27 mouse cellular contexts compared by ENCODE assay signal in genomic region chr17:48230680-48231079, GRCm38 (mm10). TPM values are rescaled to one million over a fixed set of nuclear protein-coding genes. Genes with fewer than 3 reads are reported as not detected.
A peak's percentile ranks its signal among the peaks of the same experiment; 100 is the strongest.
DNase-seq lines count a peak whose midpoint lies in the region; ATAC-seq and TF ChIP-seq lines count a peak whose summit lies in the region.
"Had no signal": no experiment of that assay in that cellular context is flagged by ENCODE, and none has a peak within 500 bp of the region (broad histone marks: within the 10 kb centered on the region; RNA-seq: fewer than 3 reads in every experiment).

No protein-coding gene starts in this region.

- H3K9ac ChIP-seq in lung, postnatal 0 days (replicated peaks; ENCODE audit: low read depth): no peak overlapping the region
- no peak overlapping the region for H3K9ac ChIP-seq in stomach, postnatal 0 days (ENCODE audit: low read length)
- H3K9ac ChIP-seq: hindbrain, embryonic 13.5 days; liver, embryonic 13.5 days; midbrain, embryonic 13.5 days had no signal

- no peaks in the 10 kb centered on the region for H3K4me1 ChIP-seq in lung, postnatal 0 days (ENCODE audit: insufficient read depth, low read depth, low read length)
- no peaks in the 10 kb centered on the region for H3K4me1 ChIP-seq in stomach, postnatal 0 days (replicated peaks; ENCODE audit: control insufficient read depth, insufficient read depth)
- H3K4me1 ChIP-seq: hindbrain, embryonic 13.5 days; liver, embryonic 13.5 days; midbrain, embryonic 13.5 days had no signal

- WGBS in lung, postnatal 0 days: 72% methylated on average over 7 of the region's 7 CpGs
- 78% methylated on average over 7 of the region's 7 CpGs for WGBS in stomach, postnatal 0 days

- no peaks in the 10 kb centered on the region for H3K36me3 ChIP-seq in lung, postnatal 0 days (ENCODE audit: insufficient read depth, low read length)
- no peaks in the 10 kb centered on the region for H3K36me3 ChIP-seq in stomach, postnatal 0 days (ENCODE audit: control insufficient read depth, insufficient read depth, low read length)
- H3K36me3 ChIP-seq: hindbrain, embryonic 13.5 days; limb, embryonic 10.5 days; liver, embryonic 13.5 days; midbrain, embryonic 13.5 days had no signal

- no peak for TF ChIP-seq EP300 in lung, postnatal 0 days (IDR thresholded peaks at IDR 0.05)
- TF ChIP-seq EP300 in stomach, postnatal 0 days (optimal IDR thresholded peaks at IDR 0.05): no peak

- H3K27me3 ChIP-seq in lung, postnatal 0 days (replicated peaks; ENCODE audit: insufficient read depth, low read length): no peaks in the 10 kb centered on the region
- no peaks in the 10 kb centered on the region for H3K27me3 ChIP-seq in stomach, postnatal 0 days (ENCODE audit: control insufficient read depth, insufficient read depth, low read length)
- H3K27me3 ChIP-seq: hindbrain, embryonic 13.5 days; liver, embryonic 13.5 days; midbrain, embryonic 13.5 days had no signal

- ATAC-seq in lung, postnatal 0 days: no peak
- ATAC-seq in neutrophil, adult 5-6 weeks (ENCODE audit: extremely low read depth, insufficient number of reproducible peaks, low FRiP score, poor library complexity, severe bottlenecking): peak; percentile 24; the same call in 1 of the 2 replicates
- no peak for ATAC-seq in stomach, postnatal 0 days (ENCODE audit: low FRiP score, low TSS enrichment)
- ATAC-seq: forebrain, embryonic 16.5 days; inflammation-experienced regulatory T-cells, adult 6 months; midbrain, embryonic 13.5 days had no signal

- no peak for TF ChIP-seq CTCF in lung, postnatal 0 days (IDR thresholded peaks at IDR 0.05)
- TF ChIP-seq CTCF in stomach, postnatal 0 days (IDR thresholded peaks at IDR 0.05; ENCODE audit: low read depth): no peak

- DNase-seq in lung, postnatal 0 days (ENCODE audit: low spot score): peak; percentile 16
- DNase-seq in lung, postnatal 14 days: no peak
- peak; percentile 33 for DNase-seq in c-Kit-positive CD71-negative TER-119-negative erythroid progenitor cells, embryonic 14.5 days (ENCODE audit: low read depth)
- DNase-seq in lung, postnatal 36 days: peak; percentile 45
- no peak for DNase-seq in stomach, postnatal 0 days (ENCODE audit: low spot score)
- DNase-seq in kidney, adult 9 months: no peak
- DNase-seq: cerebellum, adult 11 months; cerebellum, postnatal 14 days; embryo, embryonic 11 days; heart, postnatal 10 days; kidney, adult 2 months; kidney, postnatal 14 days; liver, embryonic 13.5 days; right cerebral cortex, postnatal 25 days; thymus, adult 18-20 months had no signal

- no peaks in the 10 kb centered on the region for H3K9me3 ChIP-seq in lung, postnatal 0 days (ENCODE audit: low read length)
- no peaks in the 10 kb centered on the region for H3K9me3 ChIP-seq in stomach, postnatal 0 days (ENCODE audit: control insufficient read depth, low read length)
- H3K9me3 ChIP-seq: hindbrain, embryonic 13.5 days; limb, embryonic 10.5 days; liver, embryonic 13.5 days; midbrain, embryonic 13.5 days had no signal

- no peak overlapping the region for H3K4me2 ChIP-seq in lung, postnatal 0 days (replicated peaks; ENCODE audit: low read depth, low read length)
- H3K4me2 ChIP-seq in stomach, postnatal 0 days (replicated peaks; ENCODE audit: low read depth): no peak overlapping the region
- H3K4me2 ChIP-seq: heart, embryonic 11.5 days; hindbrain, embryonic 13.5 days; liver, embryonic 13.5 days; midbrain, embryonic 13.5 days had no signal

- H3K27ac ChIP-seq in lung, postnatal 0 days (ENCODE audit: low read length): no peak overlapping the region
- no peak overlapping the region for H3K27ac ChIP-seq in stomach, postnatal 0 days (replicated peaks)
- H3K27ac ChIP-seq: hindbrain, embryonic 13.5 days; limb, embryonic 10.5 days; liver, embryonic 13.5 days; macrophage; midbrain, embryonic 13.5 days had no signal

- H3K4me3 ChIP-seq in lung, postnatal 0 days (ENCODE audit: low read depth, low read length): no peak overlapping the region
- H3K4me3 ChIP-seq in stomach, postnatal 0 days (ENCODE audit: low read depth, low read length): no peak overlapping the region
- H3K4me3 ChIP-seq: hindbrain, embryonic 13.5 days; limb, embryonic 10.5 days; liver, embryonic 13.5 days; midbrain, embryonic 13.5 days; myocyte had no signal

RNA-seq across cellular contexts. Expression of gene Trem1, which starts 1.9 kb away (rescaled TPM):
- polyA plus RNA-seq in lung, postnatal 0 days (2015; fragmentation: Nextera tagmentation; extraction: Ambion mirVana): 1.4 and 1.7 TPM in 2 replicates
- total RNA-seq in neutrophil, adult 5-6 weeks (2017): 172 and 173 TPM in 2 replicates
- polyA plus RNA-seq in stomach, postnatal 0 days (2015; fragmentation: Nextera tagmentation; extraction: Ambion mirVana): 0.05 TPM in 1 of 2 replicates, not detected in the other
- total RNA-seq: left cerebral cortex, adult 18-20 months had no signal
- polyA plus RNA-seq: forebrain, embryonic 16.5 days; hindbrain, embryonic 13.5 days; inflammation-experienced regulatory T-cells, adult 6 months; limb, embryonic 10.5 days; midbrain, embryonic 13.5 days; myocyte; neural tube, embryonic 14.5 days had no signal

RNA-seq across cellular contexts. Expression of gene Trem3, which starts 16.9 kb away (rescaled TPM):
- 1.7 and 2.0 TPM in 2 replicates for polyA plus RNA-seq in lung, postnatal 0 days (2015; fragmentation: Nextera tagmentation; extraction: Ambion mirVana)
- 140 and 149 TPM in 2 replicates for total RNA-seq in neutrophil, adult 5-6 weeks (2017)
- 0.10 TPM in 1 of 2 replicates, not detected in the other for polyA plus RNA-seq in stomach, postnatal 0 days (2015; fragmentation: Nextera tagmentation; extraction: Ambion mirVana)
- total RNA-seq: heart, postnatal 10 days; left cerebral cortex, adult 18-20 months had no signal
- polyA plus RNA-seq: forebrain, embryonic 16.5 days; heart, embryonic 11.5 days; hindbrain, embryonic 13.5 days; inflammation-experienced regulatory T-cells, adult 6 months; midbrain, embryonic 13.5 days; neural tube, embryonic 14.5 days; urinary bladder, adult 2 months had no signal

RNA-seq across cellular contexts. Expression of gene Treml4, which starts 33.4 kb away (rescaled TPM):
- polyA plus RNA-seq in lung, postnatal 0 days (2015; fragmentation: Nextera tagmentation; extraction: Ambion mirVana): 2.2 and 2.8 TPM in 2 replicates
- 47.1 and 49.0 TPM in 2 replicates for total RNA-seq in neutrophil, adult 5-6 weeks (2017)
- 0.19 and 0.24 TPM in 2 replicates for polyA plus RNA-seq in stomach, postnatal 0 days (2015; fragmentation: Nextera tagmentation; extraction: Ambion mirVana)
- polyA plus RNA-seq: forebrain, embryonic 16.5 days; hindbrain, embryonic 13.5 days; limb, embryonic 10.5 days; myocyte had no signal

Comparison
In these comparisons a context has a peak if more than half of its experiments do, and no peak if none do; other contexts are left out.
1. DNase-seq: peak in lung, postnatal 0 days (single experiment), c-Kit-positive CD71-negative TER-119-negative erythroid progenitor cells, embryonic 14.5 days (single experiment) and lung, postnatal 36 days (single experiment); none in lung, postnatal 14 days (single experiment), stomach, postnatal 0 days (single experiment) and kidney, adult 9 months (single experiment).